Mouse (Mus musculus) urinary bladder, adult 2 months (tissue): ENCODE data around the gene Zfp511. TPM values are rescaled to one million over a fixed set of nuclear protein-coding genes. Genes with fewer than 3 reads are reported as not detected.

Experiments
- DNase-seq: peaks from one replicate; pipeline ENCODE4 v3.0.0; 2022; ENCODE audit warnings: low spot score
- polyA plus RNA-seq: library from polyadenylated mRNA; depleted of rRNA; stranded (reverse); fragments of >200 nt; gene quantifications from 2 replicates; pipeline ENCODE4 v1.2.3, GENCODE M21; 2012

Zfp511 gene
- polyA plus RNA-seq, 1 experiment, result 98.7 TPM

GRCm38 (mm10) chr7:140048361-140049114 lies 12.3 kb downstream of the Zfp511 start, which contains the start of gene Msx3:
TSS of gene Msx3 (minus strand) at chr7:140049089.
- DNase-seq, result no peak

- no peak for DNase-seq
Observed at GRCm38 (mm10) chr7:140049115-140049689, 13.0 kb downstream of the Zfp511 start.

GRCm38 (mm10) chr7:140054124-140054523 lies 17.9 kb downstream of the Zfp511 start:
- DNase-seq, result no peak

GRCm38 (mm10) chr7:140057413-140058407 lies 21.5 kb downstream of the Zfp511 start:
- DNase-seq, result no peak

GRCm38 (mm10) chr7:140058528-140058927 lies 22.3 kb downstream of the Zfp511 start:
- DNase-seq, result no peak

- no peak for DNase-seq
Observed at GRCm38 (mm10) chr7:140059601-140060000, 23.4 kb downstream of the Zfp511 start.

- DNase-seq, result peak; percentile 52
Observed at GRCm38 (mm10) chr7:140060936-140061831, 25.0 kb downstream of the Zfp511 start.

- no peak for DNase-seq
Observed at GRCm38 (mm10) chr7:140061832-140062130, 25.6 kb downstream of the Zfp511 start.

- DNase-seq, result peak; percentile 30
Observed at GRCm38 (mm10) chr7:140062307-140062706, 26.1 kb downstream of the Zfp511 start.

- DNase-seq, result peak; percentile 37
Observed at GRCm38 (mm10) chr7:140063092-140063491, 26.9 kb downstream of the Zfp511 start.

GRCm38 (mm10) chr7:140067397-140067796 lies 31.2 kb downstream of the Zfp511 start:
- no peak for DNase-seq

GRCm38 (mm10) chr7:140070042-140070711 lies 34.0 kb downstream of the Zfp511 start:
- no peak for DNase-seq

- DNase-seq, result no peak
Observed at GRCm38 (mm10) chr7:140077698-140078097, 41.5 kb downstream of the Zfp511 start.

GRCm38 (mm10) chr7:140078711-140079110 lies 42.5 kb downstream of the Zfp511 start:
- no peak for DNase-seq

GRCm38 (mm10) chr7:140080503-140081156 lies 44.4 kb downstream of the Zfp511 start:
- no peak for DNase-seq

- DNase-seq, result no peak
Observed at GRCm38 (mm10) chr7:140081408-140082241, 45.4 kb downstream of the Zfp511 start.

- no peak for DNase-seq
Observed at GRCm38 (mm10) chr7:140082242-140082678, 46.1 kb downstream of the Zfp511 start, which contains the start of gene Caly. TSS of gene Caly (minus strand) at chr7:140082548.
